Mouse (Mus musculus) embryonic facial prominence, embryonic 10.5 days (tissue): Measurements from ENCODE around the gene Ntm. TPM values are rescaled to one million over a fixed set of nuclear protein-coding genes. Genes with fewer than 3 reads are reported as not detected.

ENCODE experiments used
- DNase-seq: peaks from one replicate; pipeline ENCODE4 v3.0.0-alpha.2; 2017; ENCODE audit warnings: low spot score
- H3K27ac ChIP-seq: fragments of 300-500 bp; sonication (generic); replicated peaks from 2 replicates; pipeline ENCODE4 v1.5.1; 2016; ENCODE audit warnings: mild to moderate bottlenecking
- H3K27me3 ChIP-seq: fragments of 300-500 bp; sonication (generic); replicated peaks from 2 replicates; pipeline ENCODE4 v1.6.1; 2016; ENCODE audit warnings: low read depth, mild to moderate bottlenecking; ENCODE audit not compliant: poor library complexity, severe bottlenecking
- H3K36me3 ChIP-seq: fragments of 300-500 bp; sonication (generic); replicated peaks from 2 replicates; pipeline ENCODE4 v1.6.1; 2016; ENCODE audit warnings: mild to moderate bottlenecking, moderate library complexity
- H3K4me1 ChIP-seq: fragments of 300-500 bp; sonication (generic); 2 replicates; pipeline ENCODE4 v1.6.1; 2016
- H3K4me3 ChIP-seq: fragments of 300-500 bp; sonication (generic); 2 replicates; pipeline ENCODE4 v1.5.1; 2016; ENCODE audit warnings: mild to moderate bottlenecking, moderate library complexity
- H3K9me3 ChIP-seq: fragments of 300-500 bp; sonication (generic); 2 replicates; pipeline ENCODE4 v1.6.1; 2016; ENCODE audit warnings: mild to moderate bottlenecking
- WGBS: fragments of 180-500 bp; shearing (Covaris S2); methylation state at CpG from one replicate; pipeline ENCODE4 v1.1.7; 2016; 5-methylcytosine and 5-hydroxymethylcytosine counted together
- polyA plus RNA-seq: library from polyadenylated mRNA; unstranded; fragments of >200 nt; fragmentation: Nextera tagmentation; extraction: Ambion mirVana; gene quantifications from 2 replicates; pipeline ENCODE4 v1.2.1, GENCODE M21; 2016

The Ntm gene
- polyA plus RNA-seq, 1 experiment from 2014 or later: 8.1 TPM

DNA sequence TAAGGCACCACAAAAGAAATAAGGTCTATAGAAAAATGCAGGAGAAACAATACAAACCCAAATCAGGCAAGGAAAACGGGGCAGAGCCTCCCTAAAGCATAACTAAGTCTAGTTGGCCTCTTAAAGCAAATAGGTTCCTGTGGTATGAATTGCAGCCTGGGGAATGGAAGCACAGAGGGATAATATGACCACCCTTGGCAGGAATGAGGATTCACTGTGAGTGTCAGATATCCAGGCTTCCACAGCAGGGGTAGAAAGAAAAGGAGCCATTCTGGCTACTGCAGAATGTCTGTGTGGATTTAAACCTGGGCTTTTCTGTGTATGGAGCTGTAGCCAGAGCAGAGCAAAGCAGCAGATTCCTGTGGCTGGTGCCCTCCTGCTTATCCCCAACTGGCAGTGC, 241.5 kb downstream of the Ntm start:
- no peaks in the 10 kb centered on the region for H3K36me3 ChIP-seq
- H3K27me3 ChIP-seq: no peaks in the 10 kb centered on the region
- no peaks in the 10 kb centered on the region for H3K9me3 ChIP-seq
- H3K4me1 ChIP-seq: peaks cover 7% of the 10 kb centered on the region
- no peak for DNase-seq
- H3K4me3 ChIP-seq: no peak overlapping the region
- H3K27ac ChIP-seq: no peak overlapping the region
- 36% methylated on average over 1 of the region's 1 CpGs for WGBS

DNA sequence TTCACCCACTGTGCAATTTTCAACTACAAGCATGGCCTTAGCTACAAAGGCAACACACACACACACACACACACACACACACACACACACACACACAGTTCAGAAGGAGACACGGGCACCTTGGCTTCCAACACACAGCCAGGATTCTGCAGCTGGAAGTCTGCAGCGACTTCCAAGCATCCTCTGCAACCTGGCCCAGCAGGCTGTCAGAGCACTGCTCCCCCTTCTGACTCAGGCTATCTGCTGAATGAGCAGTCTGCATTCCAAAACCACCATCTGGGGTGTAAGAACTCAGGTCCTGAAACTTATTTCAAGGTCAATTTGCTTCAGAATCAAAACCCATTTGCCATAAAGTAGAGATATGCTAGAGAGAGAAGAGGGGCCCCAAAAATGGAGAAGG, 246.1 kb downstream of the Ntm start:
- no peaks in the 10 kb centered on the region for H3K9me3 ChIP-seq
- no peaks in the 10 kb centered on the region for H3K36me3 ChIP-seq
- no peak for DNase-seq
- no peak overlapping the region for H3K4me3 ChIP-seq
- 64% methylated on average over 2 of the region's 2 CpGs for WGBS
- H3K27ac ChIP-seq: no peak overlapping the region
- peaks cover 16% of the 10 kb centered on the region for H3K4me1 ChIP-seq
- H3K27me3 ChIP-seq: no peaks in the 10 kb centered on the region

- no peaks in the 10 kb centered on the region for H3K27me3 ChIP-seq
- H3K4me1 ChIP-seq: peaks cover 10% of the 10 kb centered on the region
- no peak overlapping the region for H3K27ac ChIP-seq
- WGBS: 87% methylated on average over 4 of the region's 4 CpGs
- no peaks in the 10 kb centered on the region for H3K9me3 ChIP-seq
- no peak for DNase-seq
- no peaks in the 10 kb centered on the region for H3K36me3 ChIP-seq
- no peak overlapping the region for H3K4me3 ChIP-seq
Measured at GRCm38 (mm10) chr9:29698276-29698675, 264.7 kb downstream of the Ntm start.

DNA sequence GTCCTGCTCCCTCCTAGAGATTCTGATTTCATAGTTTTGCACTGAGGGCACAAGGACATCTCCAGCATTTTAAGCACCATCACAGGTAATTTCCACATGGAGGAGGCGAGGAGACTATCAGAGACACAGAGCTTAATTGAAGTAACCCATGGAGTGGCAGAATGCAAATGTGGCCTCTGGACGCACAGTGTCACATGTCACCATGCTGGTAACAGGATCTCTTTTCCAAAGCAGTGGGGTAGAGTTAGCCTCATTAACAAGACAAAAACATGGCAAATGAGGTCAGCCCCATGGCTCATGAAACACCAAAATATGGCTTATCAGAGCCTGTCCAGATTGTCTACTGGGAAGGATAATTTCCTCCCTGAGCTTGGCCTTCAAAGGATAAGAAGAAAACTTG, 268.8 kb downstream of the Ntm start:
- H3K9me3 ChIP-seq: no peaks in the 10 kb centered on the region
- no peak overlapping the region for H3K4me3 ChIP-seq
- H3K27me3 ChIP-seq: no peaks in the 10 kb centered on the region
- WGBS: 44% methylated on average over 2 of the region's 2 CpGs
- DNase-seq: no peak
- no peak overlapping the region for H3K27ac ChIP-seq
- H3K36me3 ChIP-seq: no peaks in the 10 kb centered on the region
- peaks cover 10% of the 10 kb centered on the region for H3K4me1 ChIP-seq

GRCm38 (mm10) chr9:29691186-29691855, 271.6 kb downstream of the Ntm start:
- WGBS: 78% methylated on average over 5 of the region's 5 CpGs
- DNase-seq: no peak
- H3K9me3 ChIP-seq: no peaks in the 10 kb centered on the region

DNA sequence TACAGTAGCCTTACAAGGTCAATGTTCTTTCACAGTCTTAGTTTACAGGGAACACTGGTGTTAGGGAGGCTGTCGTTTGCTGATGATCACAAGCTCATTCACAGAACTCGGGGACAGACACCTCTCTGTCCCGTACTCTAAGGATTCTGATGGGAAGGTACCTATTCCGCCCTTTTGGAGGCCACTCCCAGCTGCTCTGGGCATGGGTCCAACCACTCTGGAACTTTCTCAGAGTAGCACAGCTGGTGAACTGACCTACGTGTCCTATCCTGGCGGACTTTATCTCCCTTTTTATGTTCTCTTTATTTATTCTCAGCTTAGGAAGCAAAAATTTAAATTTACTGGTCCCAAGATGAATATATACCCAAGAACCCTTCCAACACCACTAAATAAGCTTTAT, 280.7 kb downstream of the Ntm start:
- Histone ChIP-seq H3K27me3 (0 out of 2 replicates have a peak, but pooled peaks cover 4% of the 10 kb centered on the region), H3K4me3 (no peak overlapping the region), H3K36me3 (no peaks in the 10 kb centered on the region), H3K27ac (no peak overlapping the region), H3K9me3 (no peaks in the 10 kb centered on the region), H3K4me1 (peaks cover 14% of the 10 kb centered on the region)
- DNase-seq: no peak
- WGBS: 89% methylated on average over 6 of the region's 6 CpGs

More at GRCm38 (mm10) chr9:29691186-29691855, 271.6 kb downstream of the Ntm start:
- H3K4me3 ChIP-seq: no peak overlapping the region
- no peaks in the 10 kb centered on the region for H3K36me3 ChIP-seq
- peaks cover 10% of the 10 kb centered on the region for H3K4me1 ChIP-seq
- H3K27me3 ChIP-seq: no peaks in the 10 kb centered on the region
- H3K27ac ChIP-seq: no peak overlapping the region

DNA sequence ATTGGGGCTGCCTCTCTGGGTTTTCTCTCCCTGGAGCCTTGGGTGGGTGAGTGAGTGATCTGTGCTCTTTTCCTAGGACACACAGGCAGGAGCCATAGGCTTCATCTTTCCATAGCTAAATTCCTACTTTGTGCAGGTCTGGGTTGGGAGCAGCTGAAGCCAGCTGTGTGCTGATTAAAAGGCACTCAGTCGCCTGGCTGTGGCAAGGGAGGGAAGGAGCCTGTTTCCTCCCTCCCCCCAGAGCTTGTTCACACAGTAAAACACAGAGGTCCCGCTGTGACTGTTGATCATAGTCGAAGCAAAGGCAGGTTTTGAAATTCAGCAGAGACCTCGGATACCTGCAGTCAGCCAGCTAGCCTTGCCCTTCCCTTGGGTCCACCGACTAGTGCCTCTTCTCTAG, 282.3 kb downstream of the Ntm start:
- Histone ChIP-seq H3K36me3 (no peaks in the 10 kb centered on the region), H3K4me1 (peaks cover 14% of the 10 kb centered on the region), H3K9me3 (no peaks in the 10 kb centered on the region), H3K27me3 (0 out of 2 replicates have a peak, but pooled peaks cover 4% of the 10 kb centered on the region), H3K4me3 (no peak overlapping the region), H3K27ac (peak overlapping the region; percentile 8; the same call in 1 of the 2 replicates)
- no peak for DNase-seq
- 15% methylated on average over 5 of the region's 5 CpGs for WGBS

GRCm38 (mm10) chr9:29673911-29674310, 289.0 kb downstream of the Ntm start:
- Histone ChIP-seq H3K4me1 (peaks cover 20% of the 10 kb centered on the region), H3K9me3 (no peaks in the 10 kb centered on the region), H3K27ac (no peak overlapping the region), H3K36me3 (no peaks in the 10 kb centered on the region), H3K4me3 (no peak overlapping the region), H3K27me3 (no peaks in the 10 kb centered on the region)
- DNase-seq: no peak
- 65% methylated on average over 8 of the region's 8 CpGs for WGBS

GRCm38 (mm10) chr9:29671861-29672260, 291.1 kb downstream of the Ntm start:
- Histone ChIP-seq H3K27me3 (no peaks in the 10 kb centered on the region), H3K4me1 (peaks cover 20% of the 10 kb centered on the region), H3K9me3 (no peaks in the 10 kb centered on the region), H3K4me3 (no peak overlapping the region), H3K27ac (no peak overlapping the region), H3K36me3 (no peaks in the 10 kb centered on the region)
- WGBS: 90% methylated on average over 6 of the region's 6 CpGs
- no peak for DNase-seq

DNA sequence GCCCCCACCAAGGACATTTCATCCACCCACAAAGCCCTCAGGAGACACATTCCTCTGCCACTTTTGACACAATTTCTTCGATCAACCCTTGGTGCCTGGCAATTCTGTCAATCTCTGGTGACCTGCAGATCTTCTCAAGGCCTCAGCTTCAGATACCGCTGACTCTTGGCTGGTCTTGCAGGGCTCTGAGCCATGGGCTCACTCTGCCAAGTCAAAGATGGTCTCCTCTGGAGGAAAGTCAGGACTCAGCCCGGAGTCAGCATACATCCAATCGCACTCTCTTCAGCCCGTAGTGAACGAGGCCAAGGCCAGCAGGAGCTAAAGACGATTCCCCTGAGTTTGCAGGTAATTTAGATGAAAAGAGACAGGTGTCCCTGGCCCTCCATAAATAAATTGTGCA, 299.7 kb downstream of the Ntm start:
- no peak overlapping the region for H3K27ac ChIP-seq
- no peak for DNase-seq
- no peaks in the 10 kb centered on the region for H3K36me3 ChIP-seq
- peaks cover 10% of the 10 kb centered on the region; the same call in 1 of the 2 replicates for H3K4me1 ChIP-seq
- no peak overlapping the region for H3K4me3 ChIP-seq
- H3K9me3 ChIP-seq: no peaks in the 10 kb centered on the region
- peaks cover 5% of the 10 kb centered on the region for H3K27me3 ChIP-seq
- WGBS: 87% methylated on average over 7 of the region's 7 CpGs

GRCm38 (mm10) chr9:29661468-29662145, 301.3 kb downstream of the Ntm start:
- H3K4me1 ChIP-seq: peaks cover 15% of the 10 kb centered on the region; the same call in 1 of the 2 replicates
- peak; percentile 62 for DNase-seq
- H3K9me3 ChIP-seq: no peaks in the 10 kb centered on the region
- 21% methylated on average over 3 of the region's 3 CpGs for WGBS
- H3K27me3 ChIP-seq: peaks cover 5% of the 10 kb centered on the region
- no peak overlapping the region for H3K27ac ChIP-seq
- H3K36me3 ChIP-seq: no peaks in the 10 kb centered on the region
- no peak overlapping the region for H3K4me3 ChIP-seq

- H3K4me3 ChIP-seq: no peak overlapping the region
Measured at GRCm38 (mm10) chr9:29660059-29660613, 302.8 kb downstream of the Ntm start.

More at GRCm38 (mm10) chr9:29660059-29660613, 302.8 kb downstream of the Ntm start:
- peaks cover 15% of the 10 kb centered on the region; the same call in 1 of the 2 replicates for H3K4me1 ChIP-seq
- H3K27me3 ChIP-seq: peaks cover 5% of the 10 kb centered on the region
- DNase-seq: no peak
- no peak overlapping the region for H3K27ac ChIP-seq
- H3K36me3 ChIP-seq: no peaks in the 10 kb centered on the region
- no peaks in the 10 kb centered on the region for H3K9me3 ChIP-seq
- WGBS: 79% methylated on average over 3 of the region's 3 CpGs
